15 mouse cellular contexts compared by ENCODE assay signal in the genomic region with DNA sequence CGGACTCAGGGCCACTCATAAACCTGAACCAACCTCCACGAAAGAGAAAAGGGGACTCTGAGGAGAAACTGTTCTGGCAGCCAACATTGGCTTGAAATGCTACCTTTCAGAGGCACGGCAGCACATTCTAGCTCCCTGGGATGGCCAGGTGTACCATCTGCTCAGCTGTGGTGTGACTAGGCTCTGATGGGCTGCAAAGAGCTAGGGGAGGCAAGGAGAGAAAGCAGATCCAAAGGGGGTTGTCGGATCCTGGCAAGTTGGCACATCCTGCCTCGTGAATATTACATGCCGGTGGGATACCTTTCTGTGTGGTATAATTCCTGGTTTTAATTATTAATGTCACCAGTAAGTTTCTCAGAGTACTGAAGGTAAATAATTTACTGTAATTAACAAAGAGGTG.
DNase-seq lines count a peak whose midpoint lies in the region; ATAC-seq and TF ChIP-seq lines count a peak whose summit lies in the region.
"Had no signal": no experiment of that assay in that cellular context is flagged by ENCODE, and none has a peak within 500 bp of the region (broad histone marks: within the 10 kb centered on the region; RNA-seq: fewer than 3 reads in every experiment).

No protein-coding gene starts in this region.

- H3K4me2 ChIP-seq in forebrain, embryonic 16.5 days (ENCODE audit: low read length): no peak overlapping the region
- H3K4me2 ChIP-seq in forebrain, embryonic 14.5 days (ENCODE audit: low read length): no peak overlapping the region
- H3K4me2 ChIP-seq: embryonic facial prominence, embryonic 12.5 days; heart, embryonic 15.5 days; hindbrain, embryonic 14.5 days; liver, embryonic 11.5 days; lung, embryonic 14.5 days had no signal

- DNase-seq in forebrain, embryonic 14.5 days (ENCODE audit: low spot score): no peak
- DNase-seq in layer of hippocampus, adult 2 months (ENCODE audit: low spot score in 2 of 2): no peak
- no peak for DNase-seq in layer of hippocampus, postnatal 14 days (ENCODE audit: low spot score in 2 of 2)
- peak; percentile 68 for DNase-seq in cerebellum, adult 11-12 months
- DNase-seq in cerebellum, postnatal 36 days: peak; percentile 57 to 58
- no peak for DNase-seq in right cerebral cortex, postnatal 25 days
- DNase-seq in spleen, postnatal 36 days (ENCODE audit: low spot score in 2 of 2): no peak
- DNase-seq: heart, adult 11 months; lung, embryonic 14.5 days; thymus, postnatal 4 days had no signal

- peaks cover 10% of the 10 kb centered on the region for H3K4me1 ChIP-seq in forebrain, embryonic 16.5 days (replicated peaks; ENCODE audit: control insufficient read depth, insufficient read depth, low read length)
- peaks cover 12% of the 10 kb centered on the region; the same call in 1 of the 2 replicates for H3K4me1 ChIP-seq in forebrain, embryonic 14.5 days (ENCODE audit: control insufficient read depth, insufficient read depth, low read length)
- H3K4me1 ChIP-seq: embryonic facial prominence, embryonic 12.5 days had no signal

- H3K27ac ChIP-seq in forebrain, embryonic 16.5 days (ENCODE audit: low read length): no peak overlapping the region
- H3K27ac ChIP-seq in forebrain, embryonic 14.5 days (ENCODE audit: low read depth, low read length): no peak overlapping the region
- H3K27ac ChIP-seq in layer of hippocampus, adult 2 months: peak overlapping the region; percentile 46
- H3K27ac ChIP-seq: embryonic facial prominence, embryonic 12.5 days; heart, embryonic 15.5 days had no signal

- no peaks in the 10 kb centered on the region for H3K27me3 ChIP-seq in forebrain, embryonic 16.5 days (replicated peaks; ENCODE audit: control insufficient read depth, insufficient read depth, low read length)
- no peaks in the 10 kb centered on the region for H3K27me3 ChIP-seq in forebrain, embryonic 14.5 days (replicated peaks; ENCODE audit: control insufficient read depth, insufficient read depth, low read length)
- H3K27me3 ChIP-seq: embryonic facial prominence, embryonic 12.5 days; heart, embryonic 15.5 days had no signal

- no peaks in the 10 kb centered on the region for H3K36me3 ChIP-seq in forebrain, embryonic 16.5 days (ENCODE audit: control insufficient read depth, insufficient read depth)
- H3K36me3 ChIP-seq in forebrain, embryonic 14.5 days (ENCODE audit: control insufficient read depth, insufficient read depth, low read length): 0 out of 2 replicates have a peak, but pooled peaks cover 3% of the 10 kb centered on the region
- H3K36me3 ChIP-seq: embryonic facial prominence, embryonic 12.5 days; heart, embryonic 15.5 days had no signal

- peak; percentile 51; the same call in 1 of the 2 replicates for ATAC-seq in forebrain, embryonic 16.5 days
- no peak for ATAC-seq in forebrain, embryonic 14.5 days

- no peaks in the 10 kb centered on the region for H3K9me3 ChIP-seq in forebrain, embryonic 16.5 days (ENCODE audit: control insufficient read depth, low read length)
- H3K9me3 ChIP-seq in forebrain, embryonic 14.5 days (replicated peaks; ENCODE audit: control insufficient read depth, low read length): no peaks in the 10 kb centered on the region
- H3K9me3 ChIP-seq: embryonic facial prominence, embryonic 12.5 days; heart, embryonic 15.5 days had no signal

- no peak overlapping the region for H3K9ac ChIP-seq in forebrain, embryonic 16.5 days (replicated peaks; ENCODE audit: low read depth, low read length)
- no peak overlapping the region for H3K9ac ChIP-seq in forebrain, embryonic 14.5 days (ENCODE audit: low read length)
- H3K9ac ChIP-seq: embryonic facial prominence, embryonic 12.5 days; heart, embryonic 15.5 days; hindbrain, embryonic 14.5 days; lung, embryonic 14.5 days had no signal

- H3K4me3 ChIP-seq in forebrain, embryonic 16.5 days (replicated peaks; ENCODE audit: low read length): no peak overlapping the region
- no peak overlapping the region for H3K4me3 ChIP-seq in forebrain, embryonic 14.5 days (ENCODE audit: low read depth, low read length)
- no peak overlapping the region for H3K4me3 ChIP-seq in layer of hippocampus, adult 2 months
- H3K4me3 ChIP-seq: embryonic facial prominence, embryonic 12.5 days; heart, embryonic 15.5 days had no signal

- no peak for TF ChIP-seq CTCF in layer of hippocampus, adult 2 months (conservative IDR thresholded peaks at IDR 0.05)

- WGBS in forebrain, embryonic 16.5 days: 69% methylated on average over 6 of the region's 6 CpGs
- 71% methylated on average over 6 of the region's 6 CpGs for WGBS in forebrain, embryonic 14.5 days

Comparison
In these comparisons a context has a peak if more than half of its experiments do, and no peak if none do; other contexts are left out.
1. DNase-seq: peak in cerebellum, adult 11-12 months (single experiment) and cerebellum, postnatal 36 days (2 of 2); none in forebrain, embryonic 14.5 days (single experiment), layer of hippocampus, adult 2 months (0 of 2), layer of hippocampus, postnatal 14 days (0 of 2), right cerebral cortex, postnatal 25 days (single experiment) and spleen, postnatal 36 days (0 of 2).